Mouse (Mus musculus) hindbrain, embryonic 15.5 days (tissue): Measurements from ENCODE around the gene Spata5. TPM values are rescaled to one million over a fixed set of nuclear protein-coding genes. Genes with fewer than 3 reads are reported as not detected.

Source experiments
- ATAC-seq: fragments of 200-750 bp; cut with Nextera tagmentation; 2 replicates; pipeline ENCODE4 v1.8.0; 2017; ENCODE audit warnings: low read depth, moderate number of reproducible peaks, moderate TSS enrichment; ENCODE audit not compliant: low FRiP score
- H3K27ac ChIP-seq: fragments of 300-500 bp; sonication (generic); replicated peaks from 2 replicates; pipeline ENCODE4 v1.5.1; 2015; ENCODE audit warnings: mild to moderate bottlenecking, inconsistent platforms
- H3K27me3 ChIP-seq: fragments of 300-500 bp; sonication (generic); 2 replicates; pipeline ENCODE4 v1.6.1; 2015; ENCODE audit warnings: control low read depth, inconsistent platforms
- H3K36me3 ChIP-seq: fragments of 300-500 bp; sonication (generic); 2 replicates; pipeline ENCODE4 v1.6.1; 2015; ENCODE audit warnings: control low read depth, inconsistent platforms
- H3K4me1 ChIP-seq: fragments of 300-500 bp; sonication (generic); replicated peaks from 2 replicates; pipeline ENCODE4 v1.6.1; 2015; ENCODE audit warnings: control low read depth, inconsistent platforms
- H3K4me2 ChIP-seq: fragments of 300-500 bp; sonication (generic); 2 replicates; pipeline ENCODE4 v1.6.1; 2015; ENCODE audit warnings: moderate library complexity, mild to moderate bottlenecking, inconsistent platforms
- H3K4me3 ChIP-seq: fragments of 300-500 bp; sonication (generic); 2 replicates; pipeline ENCODE4 v1.5.1; 2015; ENCODE audit warnings: mild to moderate bottlenecking, inconsistent platforms
- H3K9ac ChIP-seq: fragments of 300-500 bp; sonication (generic); 2 replicates; pipeline ENCODE4 v1.6.1; 2015; ENCODE audit warnings: inconsistent platforms
- H3K9me3 ChIP-seq: fragments of 300-500 bp; sonication (generic); 2 replicates; pipeline ENCODE4 v1.6.1; 2016; ENCODE audit warnings: control low read depth, inconsistent platforms
- WGBS: fragments of 180-500 bp; shearing (Covaris S2); methylation state at CpG from one replicate; pipeline ENCODE4 v1.1.7; 2015; 5-methylcytosine and 5-hydroxymethylcytosine counted together
- polyA plus RNA-seq: library from polyadenylated mRNA; unstranded; fragments of >200 nt; fragmentation: Nextera tagmentation; extraction: Ambion mirVana; gene quantifications from 2 replicates; pipeline ENCODE4 v1.2.1, GENCODE M21; 2015

Spata5 gene
- polyA plus RNA-seq, 1 experiment from 2014 or later = 29.9 TPM

GRCm38 (mm10) chr3:37430359-37430758 lies 10.7 kb downstream of the Spata5 start:
- no peak overlapping the region for H3K4me3 ChIP-seq
- no peaks in the 10 kb centered on the region for H3K9me3 ChIP-seq
- ATAC-seq = no peak
- H3K36me3 ChIP-seq = peaks cover 41% of the 10 kb centered on the region
- H3K4me2 ChIP-seq = no peak overlapping the region
- H3K4me1 ChIP-seq = no peaks in the 10 kb centered on the region
- no peaks in the 10 kb centered on the region for H3K27me3 ChIP-seq
- H3K27ac ChIP-seq = no peak overlapping the region
- no peak overlapping the region for H3K9ac ChIP-seq

- no peak for ATAC-seq
- Histone ChIP-seq H3K27me3 (no peaks in the 10 kb centered on the region), H3K4me3 (no peak overlapping the region), H3K9ac (no peak overlapping the region), H3K27ac (no peak overlapping the region), H3K4me2 (no peak overlapping the region), H3K9me3 (no peaks in the 10 kb centered on the region), H3K4me1 (no peaks in the 10 kb centered on the region), H3K36me3 (peaks cover 17% of the 10 kb centered on the region)
- 98% methylated on average over 1 of the region's 1 CpGs for WGBS
Measured at GRCm38 (mm10) chr3:37439770-37440169, 20.1 kb downstream of the Spata5 start.

- H3K9me3 ChIP-seq = no peaks in the 10 kb centered on the region
- H3K27ac ChIP-seq = no peak overlapping the region
- no peak overlapping the region for H3K4me2 ChIP-seq
- no peak overlapping the region for H3K4me3 ChIP-seq
- H3K27me3 ChIP-seq = no peaks in the 10 kb centered on the region
- no peak for ATAC-seq
- H3K9ac ChIP-seq = no peak overlapping the region
- no peaks in the 10 kb centered on the region for H3K4me1 ChIP-seq
- peaks cover 8% of the 10 kb centered on the region for H3K36me3 ChIP-seq
- 95% methylated on average over 2 of the region's 2 CpGs for WGBS
Measured at GRCm38 (mm10) chr3:37443409-37443808, 23.7 kb downstream of the Spata5 start.

GRCm38 (mm10) chr3:37455992-37456391 lies 36.3 kb downstream of the Spata5 start:
- H3K4me3 ChIP-seq = no peak overlapping the region
- no peaks in the 10 kb centered on the region for H3K27me3 ChIP-seq
- H3K9ac ChIP-seq = no peak overlapping the region
- ATAC-seq = no peak
- H3K4me2 ChIP-seq = no peak overlapping the region
- no peak overlapping the region for H3K27ac ChIP-seq
- WGBS = 92% methylated on average over 1 of the region's 1 CpGs
- no peaks in the 10 kb centered on the region for H3K9me3 ChIP-seq
- no peaks in the 10 kb centered on the region; the same call in 1 of the 2 replicates for H3K36me3 ChIP-seq
- H3K4me1 ChIP-seq = no peaks in the 10 kb centered on the region

GRCm38 (mm10) chr3:37468170-37468569 lies 48.5 kb downstream of the Spata5 start:
- no peaks in the 10 kb centered on the region for H3K4me1 ChIP-seq
- H3K9ac ChIP-seq = no peak overlapping the region
- no peak overlapping the region for H3K4me3 ChIP-seq
- H3K9me3 ChIP-seq = no peaks in the 10 kb centered on the region
- ATAC-seq = peak; percentile 23; the same call in 1 of the 2 replicates
- H3K27me3 ChIP-seq = no peaks in the 10 kb centered on the region
- 94% methylated on average over 2 of the region's 2 CpGs for WGBS
- H3K36me3 ChIP-seq = no peaks in the 10 kb centered on the region
- no peak overlapping the region for H3K4me2 ChIP-seq
- no peak overlapping the region for H3K27ac ChIP-seq

DNA sequence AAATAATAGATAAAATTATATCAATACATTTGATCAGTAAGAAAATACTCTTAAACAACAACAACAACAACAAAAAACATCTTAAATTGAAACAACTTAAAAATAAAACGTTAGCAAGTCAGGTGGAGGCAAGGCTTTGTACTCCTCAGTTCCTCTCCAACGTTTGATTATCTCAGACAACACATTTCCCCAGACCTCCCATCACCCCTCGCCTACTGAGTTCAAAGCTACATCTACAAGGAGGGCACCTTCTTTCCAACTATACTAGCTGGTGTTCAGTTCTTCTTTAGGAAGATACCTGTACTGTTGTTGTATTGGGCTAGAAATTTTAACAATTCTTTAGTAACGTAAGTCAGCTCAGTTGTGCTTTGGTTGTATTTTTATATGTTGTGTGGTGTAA lies 49.7 kb downstream of the Spata5 start:
- H3K4me3 ChIP-seq = no peak overlapping the region
- 86% methylated on average over 4 of the region's 4 CpGs for WGBS
- no peaks in the 10 kb centered on the region for H3K9me3 ChIP-seq

DNA sequence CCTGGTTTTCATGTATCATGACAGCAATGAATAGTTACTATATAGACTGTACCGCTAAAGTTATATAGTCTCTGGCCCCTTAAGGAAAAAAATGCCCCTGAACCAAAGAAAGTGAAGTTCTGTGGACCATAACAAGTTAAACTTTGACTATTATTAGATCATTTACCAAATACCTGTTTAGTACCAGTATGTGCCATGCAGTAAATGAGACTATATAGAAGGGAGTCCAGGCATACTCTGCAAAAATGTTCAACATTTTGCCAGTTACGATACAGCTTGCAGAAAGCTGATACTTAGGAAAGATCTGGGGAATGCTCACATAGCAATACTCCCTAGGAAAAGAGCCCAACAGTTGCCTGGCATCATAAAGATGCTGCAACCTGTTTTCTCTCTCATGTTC lies 51.2 kb downstream of the Spata5 start:
- Histone ChIP-seq H3K9ac (no peak overlapping the region), H3K36me3 (no peaks in the 10 kb centered on the region), H3K27ac (no peak overlapping the region), H3K4me2 (no peak overlapping the region), H3K4me1 (no peaks in the 10 kb centered on the region), H3K9me3 (no peaks in the 10 kb centered on the region), H3K27me3 (no peaks in the 10 kb centered on the region), H3K4me3 (no peak overlapping the region)
- WGBS = 94% methylated on average over 2 of the region's 2 CpGs
- no peak for ATAC-seq

More for the DNA sequence above, 49.7 kb downstream of the Spata5 start:
- Histone ChIP-seq H3K9ac (no peak overlapping the region), H3K4me1 (no peaks in the 10 kb centered on the region), H3K27me3 (no peaks in the 10 kb centered on the region), H3K36me3 (no peaks in the 10 kb centered on the region), H3K4me2 (no peak overlapping the region), H3K27ac (no peak overlapping the region)
- ATAC-seq = no peak

GRCm38 (mm10) chr3:37472461-37472860 lies 52.8 kb downstream of the Spata5 start:
- no peaks in the 10 kb centered on the region for H3K9me3 ChIP-seq
- no peak overlapping the region for H3K4me2 ChIP-seq
- H3K27me3 ChIP-seq = no peaks in the 10 kb centered on the region
- no peak for ATAC-seq
- H3K36me3 ChIP-seq = no peaks in the 10 kb centered on the region
- H3K27ac ChIP-seq = no peak overlapping the region
- H3K4me3 ChIP-seq = no peak overlapping the region
- no peaks in the 10 kb centered on the region for H3K4me1 ChIP-seq
- H3K9ac ChIP-seq = no peak overlapping the region

- H3K9me3 ChIP-seq = no peaks in the 10 kb centered on the region
- ATAC-seq = no peak
- WGBS = 82% methylated on average over 1 of the region's 1 CpGs
- no peak overlapping the region for H3K4me2 ChIP-seq
- H3K9ac ChIP-seq = no peak overlapping the region
- H3K36me3 ChIP-seq = peaks cover 3% of the 10 kb centered on the region; the same call in 1 of the 2 replicates
- H3K4me3 ChIP-seq = no peak overlapping the region
- no peaks in the 10 kb centered on the region for H3K4me1 ChIP-seq
- H3K27me3 ChIP-seq = no peaks in the 10 kb centered on the region
- no peak overlapping the region for H3K27ac ChIP-seq
Measured at GRCm38 (mm10) chr3:37476485-37476884, 56.8 kb downstream of the Spata5 start.

DNA sequence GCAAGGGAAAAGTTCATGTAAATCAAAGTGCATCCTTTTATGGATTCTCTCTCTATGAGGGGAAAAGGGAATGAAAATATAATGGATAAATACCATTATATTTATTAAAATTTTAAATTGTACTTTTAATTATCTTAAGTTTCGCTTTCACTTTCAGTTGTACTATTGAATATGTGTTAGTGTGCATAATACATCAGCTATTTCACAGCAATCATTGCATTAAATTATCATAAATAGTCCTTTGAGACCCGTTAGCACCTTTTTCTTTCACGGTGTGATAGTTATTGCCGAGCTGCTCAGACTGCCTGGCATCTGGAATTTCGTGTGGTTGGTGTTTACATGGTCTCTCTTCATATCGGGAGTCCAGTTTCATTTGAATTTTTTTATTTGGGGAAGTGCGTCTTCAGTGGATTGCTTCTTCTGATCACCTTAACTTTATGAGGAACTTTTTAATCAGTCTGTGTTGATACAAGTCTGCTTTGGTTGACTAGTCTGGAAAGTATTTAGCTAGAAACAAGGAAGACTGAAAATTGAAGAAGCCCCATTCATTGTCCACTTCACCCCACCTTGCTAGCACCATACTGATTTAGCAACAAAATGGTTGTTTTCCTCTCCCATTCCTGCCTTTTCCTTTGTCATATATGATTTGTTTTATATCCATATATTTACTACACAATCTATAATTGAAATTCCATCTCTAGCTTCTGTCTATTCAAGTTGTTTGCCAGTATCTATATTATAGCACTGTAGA lies 57.9 kb downstream of the Spata5 start:
- no peak for ATAC-seq
- H3K4me2 ChIP-seq = no peak overlapping the region
- no peak overlapping the region for H3K9ac ChIP-seq
- no peaks in the 10 kb centered on the region for H3K9me3 ChIP-seq
- 60% methylated on average over 7 of the region's 7 CpGs for WGBS
- H3K4me1 ChIP-seq = no peaks in the 10 kb centered on the region
- no peaks in the 10 kb centered on the region for H3K27me3 ChIP-seq
- no peak overlapping the region for H3K4me3 ChIP-seq
- no peak overlapping the region for H3K27ac ChIP-seq
- peaks cover 3% of the 10 kb centered on the region; the same call in 1 of the 2 replicates for H3K36me3 ChIP-seq

DNA sequence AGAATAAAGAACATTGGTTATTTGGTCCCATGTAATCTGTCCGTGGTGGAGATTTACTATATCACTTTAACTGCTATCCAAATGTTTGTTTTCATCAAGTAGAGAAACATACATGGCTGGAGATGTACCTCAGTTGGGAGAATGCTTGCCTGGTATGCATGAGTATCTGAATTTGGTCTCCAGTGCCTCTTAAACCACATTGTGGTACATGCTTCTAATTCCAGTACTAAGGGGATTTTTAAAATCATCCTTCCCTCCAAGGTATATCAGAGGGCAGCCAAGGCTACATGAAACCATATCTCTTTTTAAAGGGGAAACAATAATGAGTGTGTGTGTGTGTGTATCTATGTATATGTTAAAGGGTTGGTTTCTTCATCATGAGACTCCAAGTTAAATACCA lies 60.1 kb downstream of the Spata5 start:
- H3K9ac ChIP-seq = no peak overlapping the region
- ATAC-seq = no peak
- peaks cover 3% of the 10 kb centered on the region; the same call in 1 of the 2 replicates for H3K36me3 ChIP-seq
- H3K4me1 ChIP-seq = no peaks in the 10 kb centered on the region
- H3K9me3 ChIP-seq = no peaks in the 10 kb centered on the region
- 92% methylated on average over 1 of the region's 1 CpGs for WGBS
- H3K4me3 ChIP-seq = no peak overlapping the region
- no peaks in the 10 kb centered on the region for H3K27me3 ChIP-seq
- H3K4me2 ChIP-seq = no peak overlapping the region
- no peak overlapping the region for H3K27ac ChIP-seq

DNA sequence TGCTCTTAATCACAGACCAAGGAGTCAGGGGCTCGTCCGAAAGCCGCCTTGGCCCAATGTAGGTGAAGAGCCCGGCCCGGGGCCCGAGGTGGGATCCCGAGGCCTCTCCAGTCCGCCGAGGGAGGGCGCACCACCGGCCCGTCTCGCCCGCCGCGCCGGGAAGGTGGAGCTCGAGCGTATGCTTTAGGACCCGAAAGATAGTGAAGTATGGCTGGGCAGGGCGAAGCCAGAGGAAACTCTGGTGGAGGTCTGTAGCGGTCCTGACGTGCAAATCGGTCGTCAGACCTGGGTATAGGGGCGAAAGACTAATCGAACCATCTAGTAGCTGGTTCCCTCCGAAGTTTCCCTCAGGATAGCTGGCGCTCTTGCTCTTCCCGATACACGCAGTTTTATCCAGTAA lies 61.6 kb downstream of the Spata5 start:
- Histone ChIP-seq H3K4me1 (no peaks in the 10 kb centered on the region), H3K27ac (no peak overlapping the region), H3K9me3 (no peaks in the 10 kb centered on the region), H3K36me3 (peaks cover 3% of the 10 kb centered on the region; the same call in 1 of the 2 replicates), H3K4me2 (no peak overlapping the region), H3K4me3 (no peak overlapping the region), H3K9ac (no peak overlapping the region), H3K27me3 (no peaks in the 10 kb centered on the region)
- 88% methylated on average over 31 of the region's 31 CpGs for WGBS
- ATAC-seq = no peak

DNA sequence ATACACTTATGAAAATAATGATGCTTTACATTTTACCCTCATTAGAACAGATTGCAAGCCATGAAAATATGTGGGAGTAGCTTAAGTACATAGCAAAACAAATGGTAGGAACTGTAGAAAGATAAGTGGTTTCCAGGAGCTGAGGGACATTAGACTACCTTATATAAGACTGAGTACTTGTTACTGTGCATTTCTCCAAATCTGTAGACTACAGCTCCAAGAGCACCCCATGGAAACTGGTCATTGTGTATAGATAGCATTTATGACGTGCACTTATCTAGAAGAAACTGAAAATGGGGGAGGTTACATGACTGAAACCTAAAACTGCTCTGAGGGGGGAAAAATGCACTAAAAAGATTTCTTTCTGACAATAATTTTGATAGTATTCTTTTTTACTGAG lies 63.0 kb downstream of the Spata5 start:
- Histone ChIP-seq H3K9ac (no peak overlapping the region), H3K36me3 (peaks cover 3% of the 10 kb centered on the region; the same call in 1 of the 2 replicates), H3K4me3 (no peak overlapping the region), H3K9me3 (no peaks in the 10 kb centered on the region), H3K27ac (no peak overlapping the region), H3K4me1 (no peaks in the 10 kb centered on the region), H3K4me2 (no peak overlapping the region), H3K27me3 (no peaks in the 10 kb centered on the region)
- no peak for ATAC-seq
- 95% methylated on average over 1 of the region's 1 CpGs for WGBS
